Mouse (Mus musculus) large intestine, adult 2 months (tissue): ENCODE data around the gene Lrrc10. TPM values are rescaled to one million over a fixed set of nuclear protein-coding genes. Genes with fewer than 3 reads are reported as not detected.
"Not testable (repeated sequence)": the region's sequence is repeated elsewhere in the genome, so short reads cannot be mapped to it uniquely, and the experiment has no call there.

ENCODE experiments used
- DNase-seq: peaks from one replicate; pipeline ENCODE4 v3.0.0-alpha.2; 2012; ENCODE audit warnings: low read depth, low spot score
- WGBS: fragments of 180-500 bp; shearing (Covaris S2); methylation state at CpG from one replicate; pipeline ENCODE4 v1.1.7; 2018; 5-methylcytosine and 5-hydroxymethylcytosine counted together
- polyA plus RNA-seq: library from polyadenylated mRNA; depleted of rRNA; stranded (reverse); fragments of >200 nt; gene quantifications from 2 replicates; pipeline ENCODE4 v1.2.3, GENCODE M21; 2012

The Lrrc10 gene
- polyA plus RNA-seq, 1 experiment, result 0.10 TPM

- DNase-seq, result no peak
- WGBS, result 62% methylated on average over 6 of the region's 6 CpGs
Measured at GRCm38 (mm10) chr10:117040355-117040754, 4.8 kb upstream of the Lrrc10 start.

- DNase-seq, result no peak
- 82% methylated on average over 14 of the region's 14 CpGs for WGBS
Measured at GRCm38 (mm10) chr10:117042295-117042694, 2.8 kb upstream of the Lrrc10 start.

GRCm38 (mm10) chr10:117043497-117044166, 1.5 kb upstream of the Lrrc10 start:
- 24% methylated on average over 16 of the region's 16 CpGs for WGBS
- DNase-seq, result not testable (repeated sequence)

- WGBS, result 66% methylated on average over 4 of the region's 4 CpGs
- DNase-seq, result no peak
Measured at GRCm38 (mm10) chr10:117049253-117049652, 4.1 kb downstream of the Lrrc10 start.

GRCm38 (mm10) chr10:117049961-117050597, 4.9 kb downstream of the Lrrc10 start:
- WGBS, result 73% methylated on average over 4 of the region's 4 CpGs
- no peak for DNase-seq

- 93% methylated on average over 4 of the region's 4 CpGs for WGBS
- no peak for DNase-seq
Measured at GRCm38 (mm10) chr10:117055668-117056067, 10.5 kb downstream of the Lrrc10 start.

GRCm38 (mm10) chr10:117062894-117063253, 17.7 kb downstream of the Lrrc10 start:
- DNase-seq, result no peak

GRCm38 (mm10) chr10:117063254-117064021, 18.3 kb downstream of the Lrrc10 start, which contains the start of gene Cct2:
TSS of gene Cct2 (minus strand) at chr10:117063814.
- under 1% methylated on average over 68 of the region's 68 CpGs for WGBS
- DNase-seq, result peak; percentile 81

More at GRCm38 (mm10) chr10:117062894-117063253, 17.7 kb downstream of the Lrrc10 start:
- 2% methylated on average over 15 of the region's 15 CpGs for WGBS

- no peak for DNase-seq
- WGBS, result 4% methylated on average over 7 of the region's 7 CpGs
Measured at GRCm38 (mm10) chr10:117064076-117064475, 18.9 kb downstream of the Lrrc10 start.

GRCm38 (mm10) chr10:117069109-117069508, 24.0 kb downstream of the Lrrc10 start:
- WGBS, result 93% methylated on average over 3 of the region's 3 CpGs
- no peak for DNase-seq

GRCm38 (mm10) chr10:117072191-117072888, 27.2 kb downstream of the Lrrc10 start:
- DNase-seq, result no peak
- WGBS, result 88% methylated on average over 18 of the region's 18 CpGs

GRCm38 (mm10) chr10:117073176-117073575, 28.0 kb downstream of the Lrrc10 start:
- no peak for DNase-seq
- 86% methylated on average over 7 of the region's 7 CpGs for WGBS

- no peak for DNase-seq
- 80% methylated on average over 6 of the region's 6 CpGs for WGBS
Measured at GRCm38 (mm10) chr10:117078284-117078683, 33.1 kb downstream of the Lrrc10 start.

- 85% methylated on average over 4 of the region's 4 CpGs for WGBS
- DNase-seq, result no peak
Measured at GRCm38 (mm10) chr10:117081326-117081725, 36.2 kb downstream of the Lrrc10 start.

GRCm38 (mm10) chr10:117081914-117082359, 36.8 kb downstream of the Lrrc10 start:
- 83% methylated on average over 2 of the region's 2 CpGs for WGBS
- DNase-seq, result no peak

- WGBS, result 60% methylated on average over 4 of the region's 4 CpGs
- no peak for DNase-seq
Measured at GRCm38 (mm10) chr10:117089628-117090027, 44.5 kb downstream of the Lrrc10 start.

GRCm38 (mm10) chr10:117094504-117095329, 49.6 kb downstream of the Lrrc10 start:
- WGBS, result 55% methylated on average over 15 of the region's 15 CpGs
- no peak for DNase-seq

GRCm38 (mm10) chr10:117096096-117096495, 51.0 kb downstream of the Lrrc10 start:
- 92% methylated on average over 6 of the region's 6 CpGs for WGBS
- no peak for DNase-seq
